Mouse (Mus musculus) limb, embryonic 15.5 days (tissue): ENCODE data around the gene Alox12. TPM values are rescaled to one million over a fixed set of nuclear protein-coding genes. Genes with fewer than 3 reads are reported as not detected.

ENCODE experiments used
- ATAC-seq: fragments of 200-750 bp; cut with Nextera tagmentation; 2 replicates; pipeline ENCODE4 v1.8.0; 2017; ENCODE audit warnings: low read depth, moderate TSS enrichment; ENCODE audit not compliant: insufficient number of reproducible peaks, low FRiP score, low TSS enrichment
- H3K27ac ChIP-seq: fragments of 300-500 bp; sonication (generic); 2 replicates; pipeline ENCODE4 v1.5.1; 2015; ENCODE audit warnings: moderate library complexity, mild to moderate bottlenecking, inconsistent platforms
- H3K27me3 ChIP-seq: fragments of 300-500 bp; sonication (generic); 2 replicates; pipeline ENCODE4 v1.6.1; 2015; ENCODE audit warnings: inconsistent platforms
- H3K36me3 ChIP-seq: fragments of 300-500 bp; sonication (generic); 2 replicates; pipeline ENCODE4 v1.6.1; 2015; ENCODE audit warnings: inconsistent platforms
- H3K4me1 ChIP-seq: fragments of 300-500 bp; sonication (generic); 2 replicates; pipeline ENCODE4 v1.6.1; 2015; ENCODE audit warnings: inconsistent platforms
- H3K4me2 ChIP-seq: fragments of 300-500 bp; sonication (generic); 2 replicates; pipeline ENCODE4 v1.6.1; 2015; ENCODE audit warnings: mild to moderate bottlenecking, inconsistent platforms
- H3K4me3 ChIP-seq: fragments of 300-500 bp; sonication (generic); 2 replicates; pipeline ENCODE4 v1.5.1; 2015; ENCODE audit warnings: mild to moderate bottlenecking, inconsistent platforms
- H3K9ac ChIP-seq: fragments of 300-500 bp; sonication (generic); 2 replicates; pipeline ENCODE4 v1.6.1; 2015; ENCODE audit warnings: inconsistent platforms
- H3K9me3 ChIP-seq: fragments of 300-500 bp; sonication (generic); 2 replicates; pipeline ENCODE4 v1.6.1; 2016; ENCODE audit warnings: inconsistent platforms
- WGBS: fragments of 180-500 bp; shearing (Covaris S2); methylation state at CpG from one replicate; pipeline ENCODE4 v1.1.7; 2015; 5-methylcytosine and 5-hydroxymethylcytosine counted together
- polyA plus RNA-seq: library from polyadenylated mRNA; unstranded; fragments of >200 nt; fragmentation: Nextera tagmentation; extraction: Ambion mirVana; gene quantifications from 2 replicates; pipeline ENCODE4 v1.2.1, GENCODE M21; 2015

Alox12 gene
- polyA plus RNA-seq, 1 experiment from 2014 or later: 17.4 TPM

- WGBS: 73% methylated on average over 3 of the region's 3 CpGs
- H3K27ac ChIP-seq: no peak overlapping the region
- no peaks in the 10 kb centered on the region for H3K9me3 ChIP-seq
- H3K4me1 ChIP-seq: 0 out of 2 replicates have a peak, but pooled peaks cover 4% of the 10 kb centered on the region
- no peak overlapping the region for H3K9ac ChIP-seq
- no peaks in the 10 kb centered on the region for H3K36me3 ChIP-seq
- ATAC-seq: no peak
- no peak overlapping the region for H3K4me2 ChIP-seq
- H3K27me3 ChIP-seq: no peaks in the 10 kb centered on the region
- no peak overlapping the region for H3K4me3 ChIP-seq
These were observed 23.8 kb upstream of the Alox12 start for GRCm38 (mm10) chr11:70278961-70279360.

GRCm38 (mm10) chr11:70271641-70272040 is 16.5 kb upstream of the Alox12 start:
- H3K27ac ChIP-seq: no peak overlapping the region
- H3K36me3 ChIP-seq: no peaks in the 10 kb centered on the region
- 51% methylated on average over 7 of the region's 7 CpGs for WGBS
- H3K9ac ChIP-seq: no peak overlapping the region
- no peaks in the 10 kb centered on the region for H3K9me3 ChIP-seq
- ATAC-seq: no peak
- H3K4me3 ChIP-seq: no peak overlapping the region
- no peak overlapping the region for H3K4me2 ChIP-seq
- H3K4me1 ChIP-seq: peaks cover 4% of the 10 kb centered on the region; the same call in 1 of the 2 replicates
- no peaks in the 10 kb centered on the region for H3K27me3 ChIP-seq

- Histone ChIP-seq H3K4me1 (peaks cover 18% of the 10 kb centered on the region), H3K9ac (no peak overlapping the region), H3K27me3 (no peaks in the 10 kb centered on the region), H3K4me3 (no peak overlapping the region), H3K4me2 (no peak overlapping the region), H3K9me3 (no peaks in the 10 kb centered on the region), H3K36me3 (no peaks in the 10 kb centered on the region), H3K27ac (peak overlapping the region; percentile 79)
- 42% methylated on average over 1 of the region's 1 CpGs for WGBS
- ATAC-seq: peak; percentile 76
These were observed 11.3 kb upstream of the Alox12 start for GRCm38 (mm10) chr11:70266405-70266804.

- peak overlapping the region; percentile 79 for H3K27ac ChIP-seq
- no peak overlapping the region for H3K4me2 ChIP-seq
- no peaks in the 10 kb centered on the region for H3K9me3 ChIP-seq
- WGBS: 55% methylated on average over 4 of the region's 4 CpGs
- H3K36me3 ChIP-seq: no peaks in the 10 kb centered on the region
- H3K9ac ChIP-seq: no peak overlapping the region
- ATAC-seq: peak; percentile 52; the same call in 1 of the 2 replicates
- no peaks in the 10 kb centered on the region for H3K27me3 ChIP-seq
- peaks cover 18% of the 10 kb centered on the region for H3K4me1 ChIP-seq
- H3K4me3 ChIP-seq: no peak overlapping the region
These were observed 10.7 kb upstream of the Alox12 start for GRCm38 (mm10) chr11:70265819-70266218.

GRCm38 (mm10) chr11:70265252-70265651 is 10.1 kb upstream of the Alox12 start:
- peak overlapping the region; percentile 79 for H3K27ac ChIP-seq
- H3K9ac ChIP-seq: no peak overlapping the region
- no peak for ATAC-seq
- no peaks in the 10 kb centered on the region for H3K36me3 ChIP-seq
- no peaks in the 10 kb centered on the region for H3K9me3 ChIP-seq
- no peaks in the 10 kb centered on the region for H3K27me3 ChIP-seq
- 42% methylated on average over 3 of the region's 3 CpGs for WGBS
- H3K4me2 ChIP-seq: no peak overlapping the region
- no peak overlapping the region for H3K4me3 ChIP-seq
- peaks cover 18% of the 10 kb centered on the region for H3K4me1 ChIP-seq

DNA sequence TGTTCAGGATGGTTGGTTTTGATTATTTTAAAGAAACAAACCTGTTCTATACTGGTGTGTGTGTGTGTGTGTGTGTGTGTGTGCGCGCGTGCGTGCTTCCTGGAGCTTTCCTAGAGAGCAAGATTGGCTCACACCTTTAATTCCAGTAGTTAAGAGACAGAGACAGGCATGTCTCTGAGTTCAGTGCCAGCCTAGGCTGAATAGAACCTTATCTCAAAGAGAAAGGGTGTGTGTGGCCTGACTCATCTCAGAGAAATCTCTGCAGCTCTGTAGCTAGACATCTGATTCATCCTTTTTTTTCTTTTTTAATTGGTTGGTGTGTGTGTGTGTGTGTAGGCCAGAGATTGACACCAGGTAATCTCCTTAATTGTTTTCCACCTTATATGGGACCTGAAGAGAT is 3.9 kb upstream of the Alox12 start:
- Histone ChIP-seq H3K9ac (no peak overlapping the region), H3K4me2 (no peak overlapping the region), H3K4me3 (no peak overlapping the region), H3K4me1 (peaks cover 15% of the 10 kb centered on the region), H3K36me3 (no peaks in the 10 kb centered on the region), H3K27me3 (peaks cover 24% of the 10 kb centered on the region), H3K27ac (no peak overlapping the region), H3K9me3 (no peaks in the 10 kb centered on the region)
- no peak for ATAC-seq
- 92% methylated on average over 4 of the region's 4 CpGs for WGBS

DNA sequence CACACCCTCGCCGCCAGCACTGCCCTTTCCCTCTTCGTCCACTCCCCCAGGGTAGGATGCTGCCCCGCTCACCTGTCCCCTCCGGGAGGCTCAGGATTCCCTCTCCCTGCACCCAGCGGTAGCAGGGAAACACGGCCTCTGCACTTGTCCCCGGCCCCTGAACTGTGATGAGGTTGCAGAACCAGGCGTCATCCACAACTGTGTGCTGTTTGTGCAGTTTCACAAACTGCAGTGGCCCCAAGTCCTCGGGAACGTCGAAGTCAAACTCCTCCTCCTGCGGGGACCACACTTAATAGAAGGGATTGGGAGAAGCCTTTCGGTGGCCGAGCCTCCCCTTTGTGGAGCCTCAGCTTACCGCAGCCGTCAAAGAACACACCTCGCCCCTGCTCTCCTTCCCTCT is 816 bp downstream of the Alox12 start:
- Histone ChIP-seq H3K4me2 (peak overlapping the region; percentile 59), H3K4me3 (peak overlapping the region; percentile 39), H3K4me1 (peaks cover 17% of the 10 kb centered on the region), H3K27me3 (peaks cover 61% of the 10 kb centered on the region), H3K36me3 (no peaks in the 10 kb centered on the region), H3K9me3 (no peaks in the 10 kb centered on the region), H3K27ac (0 out of 2 replicates have a peak overlapping the region, but pooled peaks have one; percentile 7), H3K9ac (no peak overlapping the region)
- no peak for ATAC-seq
- whole genome bisulfite sequencing: 3% methylated on average over 18 of the region's 18 CpGs

GRCm38 (mm10) chr11:70251853-70252252 is 3.3 kb downstream of the Alox12 start:
- no peak overlapping the region for H3K9ac ChIP-seq
- no peak overlapping the region for H3K4me2 ChIP-seq
- H3K36me3 ChIP-seq: no peaks in the 10 kb centered on the region
- H3K4me3 ChIP-seq: no peak overlapping the region
- no peaks in the 10 kb centered on the region for H3K9me3 ChIP-seq
- ATAC-seq: no peak
- peaks cover 66% of the 10 kb centered on the region for H3K27me3 ChIP-seq
- H3K4me1 ChIP-seq: peaks cover 17% of the 10 kb centered on the region
- WGBS: 81% methylated on average over 8 of the region's 8 CpGs
- H3K27ac ChIP-seq: no peak overlapping the region

GRCm38 (mm10) chr11:70250150-70250549 is 5.0 kb downstream of the Alox12 start:
- Histone ChIP-seq H3K9me3 (no peaks in the 10 kb centered on the region), H3K4me3 (no peak overlapping the region), H3K4me1 (peaks cover 12% of the 10 kb centered on the region), H3K27ac (no peak overlapping the region), H3K36me3 (no peaks in the 10 kb centered on the region), H3K4me2 (no peak overlapping the region), H3K9ac (no peak overlapping the region), H3K27me3 (peaks cover 65% of the 10 kb centered on the region)
- WGBS: 69% methylated on average over 11 of the region's 11 CpGs
- no peak for ATAC-seq

- Histone ChIP-seq H3K4me3 (no peak overlapping the region), H3K4me2 (no peak overlapping the region), H3K27me3 (peaks cover 37% of the 10 kb centered on the region), H3K9me3 (no peaks in the 10 kb centered on the region), H3K9ac (no peak overlapping the region), H3K36me3 (no peaks in the 10 kb centered on the region), H3K27ac (no peak overlapping the region), H3K4me1 (no peaks in the 10 kb centered on the region)
- WGBS: 49% methylated on average over 9 of the region's 9 CpGs
- no peak for ATAC-seq
These were observed 7.9 kb downstream of the Alox12 start for GRCm38 (mm10) chr11:70247136-70247845.

GRCm38 (mm10) chr11:70242591-70242990 is 12.6 kb downstream of the Alox12 start:
- H3K4me2 ChIP-seq: no peak overlapping the region
- no peak overlapping the region for H3K9ac ChIP-seq
- no peak overlapping the region for H3K4me3 ChIP-seq
- H3K27ac ChIP-seq: no peak overlapping the region
- peaks cover 13% of the 10 kb centered on the region for H3K4me1 ChIP-seq
- 0 out of 2 replicates have a peak, but pooled peaks cover 9% of the 10 kb centered on the region for H3K27me3 ChIP-seq
- ATAC-seq: no peak
- H3K36me3 ChIP-seq: no peaks in the 10 kb centered on the region
- no peaks in the 10 kb centered on the region for H3K9me3 ChIP-seq
- 66% methylated on average over 11 of the region's 11 CpGs for WGBS

DNA sequence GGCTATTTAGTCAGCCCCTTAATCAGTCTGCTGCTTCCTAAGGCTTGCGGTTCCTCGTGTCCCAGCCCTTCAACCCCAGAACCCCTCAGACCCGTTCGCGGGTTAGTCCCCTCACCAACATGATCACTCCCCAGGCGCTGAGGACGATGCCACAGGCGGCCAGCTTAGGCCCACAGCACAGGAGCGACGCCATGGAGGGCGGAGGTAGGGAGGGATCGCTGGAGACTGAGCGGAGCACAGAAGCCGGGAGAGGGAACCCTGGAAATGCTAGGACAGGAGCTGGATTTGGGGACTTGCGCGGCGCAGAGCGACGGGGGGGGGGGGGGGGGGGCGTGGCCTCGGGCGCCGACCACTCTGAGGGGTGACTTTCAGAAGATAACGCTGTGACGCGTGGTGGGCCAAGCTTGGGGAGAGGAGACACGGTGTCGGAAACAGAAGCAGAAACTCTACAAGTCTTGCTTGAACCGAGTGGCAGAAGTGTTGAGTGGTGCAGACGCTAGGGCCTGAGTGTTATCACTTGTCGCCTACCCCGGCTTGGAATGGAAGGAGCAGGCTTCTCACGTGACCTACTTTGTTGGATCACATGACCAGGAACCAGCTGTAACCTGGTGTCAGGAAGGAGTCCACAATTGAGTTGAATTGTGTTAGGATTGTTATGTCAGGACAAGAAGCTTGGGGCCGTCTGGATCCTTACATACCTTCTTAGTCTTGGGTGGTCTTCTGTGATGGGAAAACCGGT is 15.4 kb downstream of the Alox12 start, which contains the start of the genes Gm21988 and Rnasek:
Gene Gm21988, minus strand, starts transcription at position 290 of the 739 bp plus-strand sequence.
Gene Rnasek, minus strand, starts transcription at position 302 of the 739 bp plus-strand sequence.
- ATAC-seq: peak; percentile 33
- Histone ChIP-seq H3K27me3 (no peaks in the 10 kb centered on the region), H3K9me3 (no peaks in the 10 kb centered on the region), H3K9ac (peak within 1 kb of the TSS; percentile 85), H3K4me1 (peaks cover 33% of the 10 kb centered on the region), H3K4me3 (peak within 1 kb of the TSS; percentile 82), H3K27ac (peak within 1 kb of the TSS; percentile 92), H3K36me3 (peaks cover 13% of the 10 kb centered on the region), H3K4me2 (peak within 1 kb of the TSS; percentile 88)
- WGBS: under 1% methylated on average over 30 of the region's 35 CpGs
